Mouse (Mus musculus) spleen, adult 2 months (tissue): ENCODE data around the gene Olfr434. TPM values are rescaled to one million over a fixed set of nuclear protein-coding genes. Genes with fewer than 3 reads are reported as not detected.
A peak's percentile ranks its signal among the peaks of the same experiment; 100 is the strongest.

ENCODE experiments used
- DNase-seq, 2 experiments: peaks; one replicate each; pipeline versions ENCODE4 v3.0.0 to v3.0.0-alpha.2; 2012 to 2021; ENCODE audit warnings: low spot score in 2 of 2, low read depth in 1 of 2
- H3K27ac ChIP-seq: fragments of 200-500 bp; 2 replicates; pipeline ENCODE4 v1.5.1; 2012; ENCODE audit warnings: low read length, inconsistent platforms; ENCODE audit not compliant: insufficient read depth
- H3K27me3 ChIP-seq: fragments of 200-500 bp; 2 replicates; pipeline ENCODE4 v1.6.1; 2012; ENCODE audit warnings: mild to moderate bottlenecking, moderate library complexity, low read length, inconsistent platforms; ENCODE audit not compliant: control insufficient read depth, insufficient read depth
- H3K36me3 ChIP-seq: fragments of 200-500 bp; 2 replicates; pipeline ENCODE4 v1.6.1; 2012; ENCODE audit warnings: mild to moderate bottlenecking, low read length, inconsistent platforms; ENCODE audit not compliant: control insufficient read depth, insufficient read depth
- H3K4me1 ChIP-seq: fragments of 200-500 bp; 2 replicates; pipeline ENCODE4 v1.6.1; 2011; ENCODE audit warnings: inconsistent platforms; ENCODE audit not compliant: control insufficient read depth, insufficient read depth, insufficient read length
- H3K4me3 ChIP-seq: fragments of 200-500 bp; 2 replicates; pipeline ENCODE4 v1.5.1; 2011; ENCODE audit warnings: mild to moderate bottlenecking, inconsistent platforms; ENCODE audit not compliant: insufficient read depth, insufficient read length; ENCODE audit errors: extremely low read depth
- CTCF ChIP-seq: fragments of 200-500 bp; IDR thresholded peaks from 2 replicates; pipeline ENCODE4 v1.5.1; 2011; ENCODE audit warnings: mild to moderate bottlenecking, inconsistent platforms; ENCODE audit not compliant: insufficient read depth, insufficient read length, insufficient replicate concordance; ENCODE audit errors: extremely low read depth
- POLR2A ChIP-seq: fragments of 200-500 bp; IDR thresholded peaks from 2 replicates; pipeline ENCODE4 v1.6.1; 2011; ENCODE audit warnings: low read depth, low read length, inconsistent platforms
- WGBS: fragments of 180-500 bp; shearing (Covaris S2); methylation state at CpG from one replicate; pipeline ENCODE4 v1.1.7; 2018; 5-methylcytosine and 5-hydroxymethylcytosine counted together
- polyA plus RNA-seq: library from polyadenylated mRNA; depleted of rRNA; stranded (reverse); fragments of >200 nt; gene quantifications from 2 replicates; pipeline ENCODE4 v1.2.3, GENCODE M21; 2012; rRNA removed

Gene Olfr434
- polyA plus RNA-seq, 1 experiment: not detected

DNA sequence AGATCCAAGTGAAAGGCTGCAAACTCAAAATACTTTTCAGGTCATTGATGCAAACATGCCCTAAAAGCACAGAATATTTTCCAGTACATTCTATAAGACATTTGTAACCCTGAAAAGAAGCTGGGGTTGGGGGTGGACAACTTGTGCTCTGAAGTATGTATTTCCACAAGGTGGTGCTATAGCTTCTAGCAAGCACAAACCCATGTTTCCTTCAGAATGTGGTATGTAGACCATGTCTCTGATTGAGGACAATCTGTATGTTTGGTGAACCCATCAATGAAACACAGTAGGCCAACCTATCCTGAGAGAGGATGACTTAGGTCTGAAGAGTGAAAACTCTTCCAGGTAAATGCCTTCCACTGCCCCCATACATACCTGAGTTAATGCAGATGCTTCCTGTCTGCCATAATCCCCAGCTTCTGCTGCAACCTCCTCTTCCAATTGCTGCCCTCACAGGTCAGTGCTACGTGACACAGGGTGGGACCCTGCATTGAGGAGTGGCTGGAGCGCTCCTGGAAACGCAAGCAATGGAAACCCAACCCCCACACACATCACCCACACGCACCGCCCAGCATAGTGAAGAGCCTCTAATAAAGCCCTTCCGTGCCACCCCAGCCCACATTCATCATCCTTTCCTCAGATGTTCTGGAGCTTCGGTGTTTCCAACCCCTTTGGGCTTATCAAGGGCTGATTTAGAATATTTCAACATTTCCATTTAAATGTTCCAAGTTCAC, 41.5 kb downstream of the Olfr434 start:
- no peak for DNase-seq
- H3K36me3 ChIP-seq: no peaks in the 10 kb centered on the region
- TF ChIP-seq CTCF (no peak), POLR2A (no peak)
- H3K4me1 ChIP-seq: no peaks in the 10 kb centered on the region
- H3K27ac ChIP-seq: no peak overlapping the region
- no peaks in the 10 kb centered on the region for H3K27me3 ChIP-seq
- H3K4me3 ChIP-seq: no peak overlapping the region
- 86% methylated on average over 7 of the region's 7 CpGs for WGBS

DNA sequence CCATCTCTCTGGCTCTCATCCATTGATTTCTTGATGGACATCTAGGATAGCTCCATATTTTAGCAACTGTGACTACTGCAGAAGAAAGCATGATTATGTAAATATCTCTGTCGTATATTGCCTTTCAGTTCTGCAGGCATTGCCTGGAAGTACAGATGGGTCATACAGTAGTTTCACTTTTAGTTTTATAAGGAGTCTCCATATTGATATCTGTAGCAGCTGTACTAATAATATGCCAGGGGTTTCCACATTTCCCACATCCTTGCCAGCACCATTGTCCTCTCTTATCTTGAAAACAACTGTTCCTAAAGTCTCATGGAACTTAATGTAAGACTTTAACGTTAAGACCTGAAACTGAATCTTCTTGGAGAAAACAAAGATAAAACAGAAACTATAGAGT, 47.9 kb downstream of the Olfr434 start:
- H3K36me3 ChIP-seq: no peaks in the 10 kb centered on the region
- WGBS: 22% methylated on average over 2 of the region's 2 CpGs
- no peaks in the 10 kb centered on the region; the same call in 1 of the 2 replicates for H3K4me1 ChIP-seq
- H3K27me3 ChIP-seq: peaks cover 6% of the 10 kb centered on the region; the same call in 1 of the 2 replicates
- DNase-seq: no peak
- no peak overlapping the region for H3K27ac ChIP-seq
- no peak overlapping the region for H3K4me3 ChIP-seq
- TF ChIP-seq CTCF (no peak), POLR2A (no peak)

DNA sequence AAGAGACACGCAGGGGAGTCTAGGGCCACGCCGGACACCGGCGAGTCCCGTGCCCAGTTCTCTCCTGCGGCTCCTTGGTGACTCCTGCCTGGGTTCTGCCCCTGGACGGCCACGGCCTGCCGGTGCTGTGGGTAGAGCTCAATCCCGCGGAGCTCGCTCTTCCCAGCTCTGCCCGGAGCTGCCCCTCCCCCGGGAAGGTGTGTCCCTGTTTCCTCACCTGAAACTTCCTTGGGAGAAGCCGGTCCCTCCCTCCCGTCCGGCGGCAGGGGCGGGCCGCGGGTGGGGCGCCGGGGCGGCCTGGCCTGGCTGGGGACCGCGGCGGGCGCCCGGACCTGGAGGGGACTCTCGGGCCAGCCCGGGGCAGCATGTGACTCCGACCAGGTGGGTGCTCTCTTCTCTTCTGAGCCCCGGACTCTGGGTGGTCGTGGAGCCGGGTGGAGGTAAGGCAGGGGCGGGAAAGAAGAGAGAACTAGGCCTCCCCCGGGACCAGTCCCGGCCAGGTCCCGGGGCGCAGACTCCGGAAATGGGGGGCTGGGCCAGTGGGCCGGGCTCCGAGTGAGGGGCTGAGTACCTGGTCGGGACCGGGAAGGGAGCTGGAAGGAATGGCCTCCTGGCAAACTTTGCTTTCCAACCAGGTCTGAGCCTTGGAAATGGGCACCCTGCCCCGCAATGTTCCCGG, 52.7 kb downstream of the Olfr434 start, which contains the start of gene Arhgef5:
TSS of gene Arhgef5 (plus strand) at position 220 of the 679 bp plus-strand sequence.
- H3K27ac ChIP-seq: peak within 1 kb of the TSS; percentile 43; the same call in 1 of the 2 replicates
- H3K27me3 ChIP-seq: peaks cover 7% of the 10 kb centered on the region; the same call in 1 of the 2 replicates
- no peaks in the 10 kb centered on the region for H3K36me3 ChIP-seq
- DNase-seq: no peak
- TF ChIP-seq POLR2A (no peak), CTCF (no peak)
- WGBS: 1% methylated on average over 45 of the region's 48 CpGs
- no peaks in the 10 kb centered on the region; the same call in none of the 2 replicates for H3K4me1 ChIP-seq
- peak within 1 kb of the TSS; percentile 57 for H3K4me3 ChIP-seq

DNA sequence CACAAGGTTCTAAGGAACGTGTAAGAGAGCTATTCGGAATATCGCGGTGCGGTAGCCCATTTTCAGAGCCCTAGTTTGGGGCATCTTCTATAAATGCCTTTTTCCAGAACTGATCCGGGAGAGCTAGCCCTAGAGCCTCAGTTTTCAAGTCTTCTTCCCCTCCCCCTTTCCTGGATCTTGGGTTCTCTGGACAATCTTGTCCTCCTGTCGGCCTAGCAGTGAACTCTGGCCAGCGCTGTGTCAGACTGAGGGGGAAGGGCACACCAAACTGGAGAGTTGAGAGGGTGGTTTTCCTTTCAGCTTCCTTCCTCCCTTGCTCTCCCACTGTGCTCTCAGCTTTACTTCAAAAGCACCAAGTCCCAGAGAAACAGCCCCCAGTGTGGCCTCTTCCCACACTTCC, 53.5 kb downstream of the Olfr434 start:
- DNase-seq: no peak
- Histone ChIP-seq H3K4me1 (no peaks in the 10 kb centered on the region; the same call in none of the 2 replicates), H3K27me3 (peaks cover 7% of the 10 kb centered on the region; the same call in 1 of the 2 replicates), H3K36me3 (no peaks in the 10 kb centered on the region), H3K4me3 (peak overlapping the region; percentile 57; the same call in 1 of the 2 replicates), H3K27ac (no peak overlapping the region)
- TF ChIP-seq POLR2A (no peak), CTCF (no peak)
- WGBS: 4% methylated on average over 8 of the region's 8 CpGs

Other genes with a start within 250 kb of the Olfr434 start
- not detected in 2 replicates for gene Olfr441, start 106.7 kb upstream of the Olfr434 start, polyA plus RNA-seq
- not detected in 2 replicates for gene Olfr237-ps1, start 66.5 kb upstream of the Olfr434 start, polyA plus RNA-seq
- not detected in 2 replicates for gene Olfr437, start 49.7 kb upstream of the Olfr434 start, polyA plus RNA-seq
- gene Olfr13, start 40.9 kb upstream of the Olfr434 start, polyA plus RNA-seq: not detected in 2 replicates
- not detected in 2 replicates for gene Olfr435, start 15.9 kb upstream of the Olfr434 start, polyA plus RNA-seq
- not detected in 2 replicates for gene Olfr47, start 18.5 kb downstream of the Olfr434 start, polyA plus RNA-seq
- 2.4 and 3.0 TPM in 2 replicates for gene Arhgef5, start 52.6 kb downstream of the Olfr434 start, polyA plus RNA-seq
- gene Nobox, start 96.5 kb downstream of the Olfr434 start, polyA plus RNA-seq: 0.13 TPM in 1 of 2 replicates, not detected in the other